Mouse (Mus musculus) hindbrain, embryonic 14.5 days (tissue): ENCODE data around the gene Stra6. TPM values are rescaled to one million over a fixed set of nuclear protein-coding genes. Genes with fewer than 3 reads are reported as not detected.

Experiments
- ATAC-seq: fragments of 200-750 bp; cut with Nextera tagmentation; 2 replicates; pipeline ENCODE4 v1.8.0; 2017; ENCODE audit warnings: moderate number of reproducible peaks, mild to moderate bottlenecking, moderate TSS enrichment, moderate library complexity; ENCODE audit not compliant: low FRiP score
- DNase-seq: peaks from one replicate; pipeline ENCODE4 v3.0.0-alpha.2; 2015; ENCODE audit warnings: low spot score
- H3K27ac ChIP-seq: fragments of 300-500 bp; sonication (generic); 2 replicates; pipeline ENCODE4 v1.5.1; 2014; ENCODE audit warnings: mild to moderate bottlenecking, moderate library complexity
- H3K27me3 ChIP-seq: fragments of 300-500 bp; sonication (generic); 2 replicates; pipeline ENCODE4 v1.6.1; 2014; ENCODE audit warnings: mild to moderate bottlenecking, low read length, mixed read lengths; ENCODE audit not compliant: control insufficient read depth, insufficient read depth
- H3K36me3 ChIP-seq: fragments of 300-500 bp; sonication (generic); replicated peaks from 2 replicates; pipeline ENCODE4 v1.6.1; 2014; ENCODE audit not compliant: control insufficient read depth, insufficient read depth
- H3K4me1 ChIP-seq: fragments of 300-500 bp; sonication (generic); replicated peaks from 2 replicates; pipeline ENCODE4 v1.6.1; 2014; ENCODE audit warnings: antibody characterized with exemption, low read length, mixed read lengths; ENCODE audit not compliant: control insufficient read depth, insufficient read depth
- H3K4me2 ChIP-seq: fragments of 300-500 bp; sonication (generic); replicated peaks from 2 replicates; pipeline ENCODE4 v1.6.1; 2014; ENCODE audit warnings: mild to moderate bottlenecking, moderate library complexity
- H3K4me3 ChIP-seq: fragments of 300-500 bp; sonication (generic); replicated peaks from 2 replicates; pipeline ENCODE4 v1.5.1; 2014; ENCODE audit warnings: mild to moderate bottlenecking, low read length
- H3K9ac ChIP-seq: fragments of 300-500 bp; sonication (generic); 2 replicates; pipeline ENCODE4 v1.6.1; 2014
- H3K9me3 ChIP-seq: fragments of 300-500 bp; sonication (generic); 2 replicates; pipeline ENCODE4 v1.6.1; 2016; ENCODE audit warnings: low read length; ENCODE audit not compliant: control insufficient read depth
- WGBS: fragments of 180-500 bp; shearing (Covaris S2); extraction: QIAGEN DNeasy Blood & Tissue Kit; methylation state at CpG from one replicate; pipeline ENCODE4 v1.1.7; 2014; 5-methylcytosine and 5-hydroxymethylcytosine counted together
- polyA plus RNA-seq: library from polyadenylated mRNA; unstranded; fragments of >200 nt; fragmentation: Nextera tagmentation; extraction: Ambion mirVana; gene quantifications from 2 replicates; pipeline ENCODE4 v1.2.1, GENCODE M21; 2014

The Stra6 gene
- polyA plus RNA-seq, 1 experiment from 2014 or later, result 22.1 TPM

- Histone ChIP-seq H3K4me2 (peak overlapping the region; percentile 38), H3K4me1 (peaks cover 60% of the 10 kb centered on the region), H3K9ac (peak overlapping the region; percentile 37), H3K36me3 (no peaks in the 10 kb centered on the region), H3K27me3 (peaks cover 5% of the 10 kb centered on the region; the same call in 1 of the 2 replicates), H3K27ac (peak overlapping the region; percentile 89), H3K4me3 (0 out of 2 replicates have a peak overlapping the region, but pooled peaks have one; percentile 1), H3K9me3 (no peaks in the 10 kb centered on the region)
- ATAC-seq (peak; percentile 7; the same call in 1 of the 2 replicates), DNase-seq (no peak)
- WGBS, result 2% methylated on average over 22 of the region's 22 CpGs
These were observed 49.8 kb downstream of the Stra6 start for GRCm38 (mm10) chr9:58113279-58113884.

GRCm38 (mm10) chr9:58114019-58114418, 50.4 kb downstream of the Stra6 start:
- Histone ChIP-seq H3K27me3 (peaks cover 5% of the 10 kb centered on the region; the same call in 1 of the 2 replicates), H3K27ac (peak overlapping the region; percentile 89), H3K36me3 (no peaks in the 10 kb centered on the region), H3K9ac (peak overlapping the region; percentile 37; the same call in 1 of the 2 replicates), H3K4me3 (no peak overlapping the region), H3K9me3 (no peaks in the 10 kb centered on the region), H3K4me1 (peaks cover 60% of the 10 kb centered on the region), H3K4me2 (peak overlapping the region; percentile 38)
- no peak for ATAC-seq
- 5% methylated on average over 9 of the region's 9 CpGs for WGBS
- no peak for DNase-seq

GRCm38 (mm10) chr9:58115297-58115925, 51.8 kb downstream of the Stra6 start:
- ATAC-seq (no peak), DNase-seq (no peak)
- no peak overlapping the region for H3K4me2 ChIP-seq

GRCm38 (mm10) chr9:58116024-58116651, 52.5 kb downstream of the Stra6 start:
- no peaks in the 10 kb centered on the region for H3K36me3 ChIP-seq
- peak overlapping the region; percentile 3; the same call in 1 of the 2 replicates for H3K27ac ChIP-seq
- 31% methylated on average over 6 of the region's 7 CpGs for WGBS
- ATAC-seq (no peak), DNase-seq (no peak)
- H3K4me3 ChIP-seq, result no peak overlapping the region
- peaks cover 50% of the 10 kb centered on the region for H3K4me1 ChIP-seq
- H3K9ac ChIP-seq, result no peak overlapping the region
- H3K27me3 ChIP-seq, result peaks cover 5% of the 10 kb centered on the region; the same call in 1 of the 2 replicates
- no peak overlapping the region for H3K4me2 ChIP-seq
- no peaks in the 10 kb centered on the region for H3K9me3 ChIP-seq

More at GRCm38 (mm10) chr9:58115297-58115925, 51.8 kb downstream of the Stra6 start:
- Histone ChIP-seq H3K4me3 (no peak overlapping the region), H3K36me3 (no peaks in the 10 kb centered on the region), H3K27ac (peak overlapping the region; percentile 3; the same call in 1 of the 2 replicates), H3K9me3 (no peaks in the 10 kb centered on the region), H3K9ac (no peak overlapping the region), H3K27me3 (peaks cover 5% of the 10 kb centered on the region; the same call in 1 of the 2 replicates), H3K4me1 (peaks cover 57% of the 10 kb centered on the region)
- WGBS, result 18% methylated on average over 7 of the region's 7 CpGs

- peaks cover 5% of the 10 kb centered on the region; the same call in 1 of the 2 replicates for H3K27me3 ChIP-seq
- DNase-seq, result no peak
- H3K4me2 ChIP-seq, result no peak within 1 kb of the TSS
- WGBS, result 35% methylated on average over 2 of the region's 2 CpGs
- H3K27ac ChIP-seq, result no peak within 1 kb of the TSS
- H3K9me3 ChIP-seq, result no peaks in the 10 kb centered on the region
- no peaks in the 10 kb centered on the region for H3K36me3 ChIP-seq
- H3K4me3 ChIP-seq, result no peak within 1 kb of the TSS
- H3K4me1 ChIP-seq, result peaks cover 25% of the 10 kb centered on the region
- no peak for ATAC-seq
- H3K9ac ChIP-seq, result no peak within 1 kb of the TSS
These were observed 55.1 kb downstream of the Stra6 start, which contains the start of gene Ccdc33 for GRCm38 (mm10) chr9:58118671-58119070. Ccdc33 (minus strand) TSS chr9:58118823.

GRCm38 (mm10) chr9:58125085-58125484, 61.5 kb downstream of the Stra6 start:
- Histone ChIP-seq H3K36me3 (no peaks in the 10 kb centered on the region), H3K4me3 (no peak overlapping the region), H3K27ac (no peak overlapping the region), H3K4me2 (no peak overlapping the region), H3K27me3 (peaks cover 5% of the 10 kb centered on the region), H3K9me3 (no peaks in the 10 kb centered on the region), H3K9ac (no peak overlapping the region), H3K4me1 (peaks cover 13% of the 10 kb centered on the region)
- no peak for DNase-seq
- no peak for ATAC-seq
- 43% methylated on average over 3 of the region's 3 CpGs for WGBS

- peaks cover 12% of the 10 kb centered on the region for H3K27me3 ChIP-seq
- no peaks in the 10 kb centered on the region for H3K36me3 ChIP-seq
- ATAC-seq (no peak), DNase-seq (no peak)
- no peaks in the 10 kb centered on the region for H3K9me3 ChIP-seq
- no peak overlapping the region for H3K9ac ChIP-seq
- peaks cover 13% of the 10 kb centered on the region for H3K4me1 ChIP-seq
- H3K27ac ChIP-seq, result no peak overlapping the region
- H3K4me3 ChIP-seq, result no peak overlapping the region
- H3K4me2 ChIP-seq, result no peak overlapping the region
- 26% methylated on average over 4 of the region's 4 CpGs for WGBS
These were observed 62.2 kb downstream of the Stra6 start for GRCm38 (mm10) chr9:58125811-58126210.

GRCm38 (mm10) chr9:58128926-58129413, 65.4 kb downstream of the Stra6 start:
- no peak overlapping the region for H3K4me2 ChIP-seq
- H3K9me3 ChIP-seq, result no peaks in the 10 kb centered on the region
- H3K4me1 ChIP-seq, result peaks cover 13% of the 10 kb centered on the region
- H3K27ac ChIP-seq, result no peak overlapping the region
- H3K4me3 ChIP-seq, result no peak overlapping the region
- no peaks in the 10 kb centered on the region for H3K36me3 ChIP-seq
- ATAC-seq (no peak), DNase-seq (no peak)
- no peak overlapping the region for H3K9ac ChIP-seq
- H3K27me3 ChIP-seq, result peaks cover 19% of the 10 kb centered on the region
- WGBS, result 5% methylated on average over 13 of the region's 13 CpGs

- 21% methylated on average over 8 of the region's 8 CpGs for WGBS
- peaks cover 13% of the 10 kb centered on the region for H3K4me1 ChIP-seq
- no peak overlapping the region for H3K4me2 ChIP-seq
- H3K27ac ChIP-seq, result no peak overlapping the region
- H3K9me3 ChIP-seq, result no peaks in the 10 kb centered on the region
- DNase-seq (no peak), ATAC-seq (no peak)
- no peaks in the 10 kb centered on the region for H3K36me3 ChIP-seq
- no peak overlapping the region for H3K4me3 ChIP-seq
- peaks cover 19% of the 10 kb centered on the region for H3K27me3 ChIP-seq
- H3K9ac ChIP-seq, result no peak overlapping the region
These were observed 65.9 kb downstream of the Stra6 start for GRCm38 (mm10) chr9:58129508-58129907.
